In the genomic region with DNA sequence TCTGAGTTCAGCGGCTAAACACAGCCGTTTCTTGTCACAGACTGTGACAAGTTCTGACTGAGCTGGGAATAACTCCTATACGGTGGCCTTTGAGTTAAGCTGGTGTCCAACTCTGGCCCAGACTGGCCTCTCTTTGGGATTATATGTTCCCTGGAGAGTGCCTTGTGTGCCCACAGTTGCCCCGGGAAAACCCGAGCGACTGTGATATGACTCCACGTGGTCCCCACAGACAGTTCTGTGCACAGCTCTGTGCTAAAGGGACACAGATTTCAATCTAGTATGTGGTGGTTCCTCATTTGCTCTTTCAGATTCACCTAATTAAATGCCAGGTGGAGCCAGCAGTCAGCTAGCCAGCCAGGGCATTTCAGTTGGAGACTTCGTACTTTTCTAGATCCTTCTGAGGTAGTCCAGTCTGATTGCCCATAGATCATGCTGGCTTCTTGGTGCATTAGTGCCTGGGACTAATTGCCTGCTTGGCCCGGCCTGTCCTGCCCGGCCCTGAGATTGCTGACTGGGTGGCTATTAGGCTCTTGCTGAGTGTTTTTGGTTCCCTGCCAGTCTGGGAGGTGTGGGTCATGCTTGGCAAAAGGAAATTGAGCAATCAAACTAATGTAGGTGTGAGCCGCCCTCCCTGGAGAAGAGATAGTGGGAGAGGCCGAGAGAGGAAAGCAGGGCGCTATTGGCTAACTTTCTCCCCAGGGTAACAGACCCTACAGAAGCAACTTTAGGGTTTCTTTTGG, we compare ENCODE assay signal across 9 mouse cellular contexts.
DNase-seq lines count a peak whose midpoint lies in the region; ATAC-seq and TF ChIP-seq lines count a peak whose summit lies in the region.
"Had no signal": no experiment of that assay in that cellular context is flagged by ENCODE, and none has a peak within 500 bp of the region (broad histone marks: within the 10 kb centered on the region; RNA-seq: fewer than 3 reads in every experiment).

No protein-coding gene starts in this region.

- no peak overlapping the region for H3K4me3 ChIP-seq in liver, postnatal 0 days (ENCODE audit: low read depth, low read length)
- H3K4me3 ChIP-seq in liver, embryonic 11.5 days (ENCODE audit: low read depth, low read length), result no peak overlapping the region

- no peak for ATAC-seq in liver, postnatal 0 days
- no peak for ATAC-seq in liver, embryonic 11.5 days (replicated peaks; ENCODE audit: low FRiP score)
- ATAC-seq in megakaryocyte progenitor cell, adult 5-6 weeks (replicated peaks; ENCODE audit: poor library complexity), result 0 out of 2 replicates have a peak, but pooled peaks have one; percentile 37

- no peak overlapping the region for H3K4me2 ChIP-seq in liver, postnatal 0 days (ENCODE audit: low read depth, low read length)
- no peak overlapping the region for H3K4me2 ChIP-seq in liver, embryonic 11.5 days

- peaks cover under 1% of the 10 kb centered on the region; the same call in 1 of the 2 replicates for H3K4me1 ChIP-seq in liver, postnatal 0 days (ENCODE audit: insufficient read depth)
- peaks cover 8% of the 10 kb centered on the region for H3K4me1 ChIP-seq in liver, embryonic 11.5 days (replicated peaks; ENCODE audit: control insufficient read depth, insufficient read depth, low read length)

- intact Hi-C loops in heart, postnatal 14 days (cut with DNase I), result no loop called here
- intact Hi-C loops in left cerebral cortex, postnatal 25 days (cut with DNase I), result no loop called here

- no peak overlapping the region for H3K27ac ChIP-seq in liver, postnatal 0 days (ENCODE audit: low read depth)
- H3K27ac ChIP-seq in liver, embryonic 11.5 days (ENCODE audit: low read depth, low read length), result no peak overlapping the region
- H3K27ac ChIP-seq: macrophage had no signal

- H3K36me3 ChIP-seq in liver, postnatal 0 days (replicated peaks; ENCODE audit: insufficient read depth, low read length), result no peaks in the 10 kb centered on the region
- H3K36me3 ChIP-seq in liver, embryonic 11.5 days (ENCODE audit: control insufficient read depth, insufficient read depth, low read length), result no peaks in the 10 kb centered on the region

- DNase-seq in liver, postnatal 0 days, result peak; percentile 33
- no peak for DNase-seq in liver, embryonic 11.5 days (ENCODE audit: low spot score)
- peak; percentile 44 to 47 for DNase-seq in adrenal gland, postnatal 36 days
- peak; percentile 56 to 63 for DNase-seq in heart, postnatal 14 days
- DNase-seq in T-cell, adult 2 months (ENCODE audit: low spot score), result no peak
- DNase-seq in spleen, postnatal 14 days (ENCODE audit: low spot score in 2 of 2), result no peak
- no peak for DNase-seq in left cerebral cortex, postnatal 25 days (ENCODE audit: low spot score in 2 of 2)

- TF ChIP-seq CTCF in liver, postnatal 0 days (IDR thresholded peaks at IDR 0.05; ENCODE audit: low read depth), result no peak

- no peak overlapping the region for H3K9ac ChIP-seq in liver, postnatal 0 days (replicated peaks)
- no peak overlapping the region for H3K9ac ChIP-seq in liver, embryonic 11.5 days (ENCODE audit: low read depth, low read length)

- no peak for TF ChIP-seq EP300 in liver, postnatal 0 days (IDR thresholded peaks at IDR 0.05; ENCODE audit: low read depth)

- no peaks in the 10 kb centered on the region for H3K27me3 ChIP-seq in liver, postnatal 0 days (ENCODE audit: insufficient read depth, low read length)
- no peaks in the 10 kb centered on the region for H3K27me3 ChIP-seq in liver, embryonic 11.5 days (replicated peaks; ENCODE audit: control insufficient read depth, insufficient read depth, low read length)

- 71% methylated on average over 13 of the region's 13 CpGs for WGBS in liver, postnatal 0 days (ENCODE audit: insufficient replicate concordance)
- WGBS in liver, embryonic 11.5 days, result 68% methylated on average over 13 of the region's 13 CpGs

- no peaks in the 10 kb centered on the region for H3K9me3 ChIP-seq in liver, postnatal 0 days (ENCODE audit: low read length)
- no peaks in the 10 kb centered on the region for H3K9me3 ChIP-seq in liver, embryonic 11.5 days (ENCODE audit: control insufficient read depth, low read length)

Comparison
In these comparisons a context has a peak if more than half of its experiments do, and no peak if none do; other contexts are left out.
1. DNase-seq: peak in liver, postnatal 0 days (single experiment), adrenal gland, postnatal 36 days (2 of 2) and heart, postnatal 14 days (2 of 2); none in liver, embryonic 11.5 days (single experiment), T-cell, adult 2 months (single experiment), spleen, postnatal 14 days (0 of 2) and left cerebral cortex, postnatal 25 days (0 of 2).